Mouse (Mus musculus): Measurements from ENCODE around the gene Ddx23. TPM values are rescaled to one million over a fixed set of nuclear protein-coding genes. Genes with fewer than 3 reads are reported as not detected.

Gene Ddx23
- polyA plus RNA-seq, 1 experiment = 55.6 TPM

- DNase-seq (ENCODE audit: low read depth) = no peak
- no peak for TF ChIP-seq CTCF (IDR thresholded peaks at IDR 0.05; ENCODE audit: borderline replicate concordance, extremely low read depth, insufficient read depth, insufficient read length)
- no peak for TF ChIP-seq POLR2A (IDR thresholded peaks at IDR 0.05; ENCODE audit: borderline replicate concordance, extremely low read depth, insufficient read depth, insufficient read length, poor library complexity, severe bottlenecking)
Observed at GRCm38 (mm10) chr15:98615751-98616150, 46.9 kb downstream of the Ddx23 start.

- DNase-seq (ENCODE audit: low read depth) = no peak
- no peak for TF ChIP-seq CTCF (IDR thresholded peaks at IDR 0.05; ENCODE audit: borderline replicate concordance, extremely low read depth, insufficient read depth, insufficient read length)
- TF ChIP-seq POLR2A (IDR thresholded peaks at IDR 0.05; ENCODE audit: borderline replicate concordance, extremely low read depth, insufficient read depth, insufficient read length, poor library complexity, severe bottlenecking) = no peak
Observed at GRCm38 (mm10) chr15:98614971-98615370, 47.7 kb downstream of the Ddx23 start.

- TF ChIP-seq CTCF (IDR thresholded peaks at IDR 0.05; ENCODE audit: borderline replicate concordance, extremely low read depth, insufficient read depth, insufficient read length) (no peak), POLR2A (IDR thresholded peaks at IDR 0.05; ENCODE audit: borderline replicate concordance, extremely low read depth, insufficient read depth, insufficient read length, poor library complexity, severe bottlenecking) (no peak)
- DNase-seq (ENCODE audit: low read depth) = peak; percentile 72
Observed at GRCm38 (mm10) chr15:98614551-98614950, 48.1 kb downstream of the Ddx23 start.

- DNase-seq (ENCODE audit: low read depth) = no peak
- TF ChIP-seq CTCF (IDR thresholded peaks at IDR 0.05; ENCODE audit: borderline replicate concordance, extremely low read depth, insufficient read depth, insufficient read length) (no peak), POLR2A (IDR thresholded peaks at IDR 0.05; ENCODE audit: borderline replicate concordance, extremely low read depth, insufficient read depth, insufficient read length, poor library complexity, severe bottlenecking) (no peak)
Observed at GRCm38 (mm10) chr15:98612229-98612628, 50.5 kb downstream of the Ddx23 start.

GRCm38 (mm10) chr15:98610131-98610633, 52.5 kb downstream of the Ddx23 start:
- no peak for TF ChIP-seq CTCF (IDR thresholded peaks at IDR 0.05; ENCODE audit: borderline replicate concordance, extremely low read depth, insufficient read depth, insufficient read length)
- TF ChIP-seq POLR2A (IDR thresholded peaks at IDR 0.05; ENCODE audit: borderline replicate concordance, extremely low read depth, insufficient read depth, insufficient read length, poor library complexity, severe bottlenecking) = no peak
- peak; percentile 58 for DNase-seq (ENCODE audit: low read depth)

- no peak for TF ChIP-seq CTCF (IDR thresholded peaks at IDR 0.05; ENCODE audit: borderline replicate concordance, extremely low read depth, insufficient read depth, insufficient read length)
- peak; percentile 53; the same call in 1 of the 2 replicates for TF ChIP-seq POLR2A (IDR thresholded peaks at IDR 0.05; ENCODE audit: borderline replicate concordance, extremely low read depth, insufficient read depth, insufficient read length, poor library complexity, severe bottlenecking)
- DNase-seq (ENCODE audit: low read depth) = peak; percentile 95
Observed at GRCm38 (mm10) chr15:98609331-98610130, 53.2 kb downstream of the Ddx23 start, which contains the start of gene Adcy6. Gene Adcy6, minus strand, starts transcription at chr15:98610076.

GRCm38 (mm10) chr15:98608784-98609250, 53.9 kb downstream of the Ddx23 start:
- peak; percentile 29 for DNase-seq (ENCODE audit: low read depth)
- TF ChIP-seq CTCF (IDR thresholded peaks at IDR 0.05; ENCODE audit: borderline replicate concordance, extremely low read depth, insufficient read depth, insufficient read length) (no peak), POLR2A (IDR thresholded peaks at IDR 0.05; ENCODE audit: borderline replicate concordance, extremely low read depth, insufficient read depth, insufficient read length, poor library complexity, severe bottlenecking) (no peak)

- no peak for DNase-seq (ENCODE audit: low read depth)
- no peak for TF ChIP-seq POLR2A (IDR thresholded peaks at IDR 0.05; ENCODE audit: borderline replicate concordance, extremely low read depth, insufficient read depth, insufficient read length, poor library complexity, severe bottlenecking)
- TF ChIP-seq CTCF (IDR thresholded peaks at IDR 0.05; ENCODE audit: borderline replicate concordance, extremely low read depth, insufficient read depth, insufficient read length) = no peak
Observed at GRCm38 (mm10) chr15:98608058-98608783, 54.5 kb downstream of the Ddx23 start.

GRCm38 (mm10) chr15:98607557-98607956, 55.1 kb downstream of the Ddx23 start:
- DNase-seq (ENCODE audit: low read depth) = peak; percentile 52
- TF ChIP-seq POLR2A (IDR thresholded peaks at IDR 0.05; ENCODE audit: borderline replicate concordance, extremely low read depth, insufficient read depth, insufficient read length, poor library complexity, severe bottlenecking) (no peak), CTCF (IDR thresholded peaks at IDR 0.05; ENCODE audit: borderline replicate concordance, extremely low read depth, insufficient read depth, insufficient read length) (no peak)

GRCm38 (mm10) chr15:98606739-98607138, 56.0 kb downstream of the Ddx23 start:
- DNase-seq (ENCODE audit: low read depth) = no peak
- TF ChIP-seq CTCF (IDR thresholded peaks at IDR 0.05; ENCODE audit: borderline replicate concordance, extremely low read depth, insufficient read depth, insufficient read length) (no peak), POLR2A (IDR thresholded peaks at IDR 0.05; ENCODE audit: borderline replicate concordance, extremely low read depth, insufficient read depth, insufficient read length, poor library complexity, severe bottlenecking) (no peak)

- TF ChIP-seq CTCF (IDR thresholded peaks at IDR 0.05; ENCODE audit: borderline replicate concordance, extremely low read depth, insufficient read depth, insufficient read length) = no peak
- no peak for DNase-seq (ENCODE audit: low read depth)
Observed at GRCm38 (mm10) chr15:98606051-98606536, 56.6 kb downstream of the Ddx23 start.
